Mouse (Mus musculus) cortical plate, adult 2 months (tissue): ENCODE data around the gene Xrcc2. TPM values are rescaled to one million over a fixed set of nuclear protein-coding genes. Genes with fewer than 3 reads are reported as not detected.
"Not testable (repeated sequence)": the region's sequence is repeated elsewhere in the genome, so short reads cannot be mapped to it uniquely, and the experiment has no call there.

Experiments used
- H3K27ac ChIP-seq: fragments of 200-500 bp; 2 replicates; pipeline ENCODE4 v1.5.1; 2012; ENCODE audit warnings: low read length, control low read depth, inconsistent platforms; ENCODE audit not compliant: insufficient read depth
- H3K4me1 ChIP-seq: fragments of 200-500 bp; 2 replicates; pipeline ENCODE4 v1.6.1; 2011; ENCODE audit warnings: low read length; ENCODE audit not compliant: control insufficient read depth, insufficient read depth
- H3K4me3 ChIP-seq: fragments of 200-500 bp; 2 replicates; pipeline ENCODE4 v1.5.1; 2011; ENCODE audit warnings: mild to moderate bottlenecking, low read length, control low read depth; ENCODE audit not compliant: insufficient read depth
- CTCF ChIP-seq: fragments of 200-500 bp; IDR thresholded peaks from 2 replicates; pipeline ENCODE4 v1.5.1; 2011; ENCODE audit warnings: mild to moderate bottlenecking, control low read depth, low read length; ENCODE audit not compliant: insufficient read depth; ENCODE audit errors: extremely low read depth
- POLR2A ChIP-seq: fragments of 200-500 bp; IDR thresholded peaks from 2 replicates; pipeline ENCODE4 v1.6.1; 2011; ENCODE audit warnings: mild to moderate bottlenecking, low read length, control low read depth; ENCODE audit not compliant: insufficient read depth; ENCODE audit errors: extremely low read depth
- polyA plus RNA-seq: library from polyadenylated mRNA; depleted of rRNA; stranded (reverse); fragments of >200 nt; gene quantifications from 2 replicates; pipeline ENCODE4 v1.2.3, GENCODE M21; 2012; rRNA removed

The Xrcc2 gene
- polyA plus RNA-seq = 4.9 and 5.0 TPM in 2 replicates

DNA sequence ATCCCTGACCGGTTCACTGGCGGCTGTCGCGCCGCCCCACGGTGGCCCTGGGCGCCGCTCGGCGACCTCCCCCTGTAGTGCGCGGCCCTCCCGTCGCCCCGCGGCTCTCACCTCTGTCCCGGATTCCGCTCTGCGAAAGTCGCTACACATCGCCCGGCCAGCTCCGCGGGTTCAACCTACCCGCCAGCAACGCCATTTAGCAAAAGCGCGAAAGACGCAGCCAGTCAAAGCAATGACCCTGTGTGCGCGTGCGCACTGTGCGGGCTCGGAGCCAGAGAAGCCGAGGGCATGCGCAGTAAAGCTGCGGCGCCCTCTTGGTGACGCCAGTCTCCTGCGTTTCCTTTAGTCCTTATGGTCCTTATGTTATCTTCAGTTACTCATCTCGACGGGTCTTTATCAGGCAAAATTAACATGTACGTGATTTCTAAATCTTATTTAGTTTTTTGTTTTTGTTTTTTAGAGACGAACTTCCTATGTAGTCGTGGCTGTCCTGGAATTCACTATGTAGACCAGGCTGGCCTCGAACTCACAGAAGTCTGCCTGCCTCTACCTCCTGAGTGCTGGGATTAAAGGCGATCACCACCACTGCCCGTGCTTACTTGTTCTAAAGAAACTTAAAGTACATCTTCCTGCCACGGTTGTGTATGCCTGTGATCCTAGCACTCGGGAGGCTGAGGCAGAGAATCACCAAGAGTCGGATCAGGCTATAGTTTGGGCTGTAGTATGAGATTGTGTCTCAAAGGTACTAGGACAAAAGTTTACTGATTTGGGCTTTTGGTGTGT, at the start of gene Xrcc2:
Xrcc2 (minus strand) TSS at position 259 of the 783 bp plus-strand sequence.
- Histone ChIP-seq H3K4me3 (peak within 1 kb of the TSS; percentile 61), H3K27ac (no peak within 1 kb of the TSS), H3K4me1 (peaks cover 2% of the 10 kb centered on the region; the same call in 1 of the 2 replicates)
- TF ChIP-seq POLR2A = peak; percentile 74; the same call in 1 of the 2 replicates
- TF ChIP-seq CTCF = no peak

GRCm38 (mm10) chr5:25754236-25754766, 48.7 kb upstream of the Xrcc2 start:
- Histone ChIP-seq H3K27ac (peak overlapping the region; percentile 82), H3K4me1 (peaks cover 8% of the 10 kb centered on the region; the same call in 1 of the 2 replicates), H3K4me3 (no peak overlapping the region)
- TF ChIP-seq CTCF (no peak), POLR2A (no peak)

DNA sequence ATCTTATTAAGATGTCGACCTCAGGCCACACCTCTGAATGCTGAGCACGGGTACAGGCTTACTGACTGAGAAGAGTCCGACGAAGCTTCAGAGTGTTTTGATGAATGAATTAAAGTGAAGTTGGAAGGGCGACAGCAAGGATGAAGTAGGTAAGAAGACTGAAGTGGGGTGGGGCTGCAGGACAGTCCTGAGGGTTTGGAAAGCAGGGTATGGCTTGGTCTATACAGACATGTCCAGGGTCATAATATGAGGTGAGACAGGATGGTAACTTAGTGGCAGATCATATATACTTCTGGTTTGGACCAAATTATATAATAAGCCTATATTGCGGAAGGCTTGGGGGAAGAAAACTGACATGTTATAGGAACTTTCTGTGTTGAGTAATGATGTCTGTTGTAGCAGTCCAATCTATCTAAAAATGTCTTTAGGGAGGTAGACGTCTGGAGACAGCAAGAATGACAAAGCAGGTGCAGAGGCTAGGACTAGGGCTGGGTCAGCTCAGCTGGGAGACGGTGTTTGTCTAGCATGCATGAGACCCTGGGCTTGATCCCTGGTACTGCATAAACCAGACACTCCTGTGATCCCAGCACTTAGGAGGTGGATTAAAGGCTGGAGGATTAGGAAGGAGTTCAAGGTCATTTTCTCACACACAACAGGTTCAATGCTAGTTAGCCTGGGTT, 48.1 kb upstream of the Xrcc2 start:
- peak overlapping the region; percentile 82 for H3K27ac ChIP-seq

DNA sequence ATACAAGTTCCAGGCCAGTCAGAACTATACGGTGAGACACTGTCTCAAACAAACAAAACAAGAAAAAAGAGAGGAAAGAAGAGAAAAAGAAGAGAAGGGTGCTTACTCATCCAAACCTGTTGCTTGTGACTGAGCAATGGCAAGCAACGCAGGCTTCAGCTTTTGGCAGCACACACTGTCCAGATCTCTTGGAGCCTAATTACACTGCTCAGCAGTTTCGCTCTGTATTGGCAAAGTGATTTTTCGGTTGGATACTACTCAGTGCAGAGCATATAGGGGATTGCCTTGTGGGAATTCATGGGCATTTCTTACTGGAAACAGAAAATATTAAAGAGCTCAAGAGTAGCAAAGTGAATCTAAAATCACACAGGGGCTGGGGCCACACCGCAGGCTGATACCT, 47.2 kb upstream of the Xrcc2 start:
- TF ChIP-seq CTCF (no peak), POLR2A (no peak)
- no peak overlapping the region for H3K27ac ChIP-seq
- H3K4me1 ChIP-seq = peaks cover 6% of the 10 kb centered on the region; the same call in 1 of the 2 replicates
- H3K4me3 ChIP-seq = no peak overlapping the region

More for the DNA sequence above, 48.1 kb upstream of the Xrcc2 start:
- TF ChIP-seq POLR2A = no peak
- TF ChIP-seq CTCF = no peak
- H3K4me1 ChIP-seq = peaks cover 6% of the 10 kb centered on the region; the same call in 1 of the 2 replicates
- no peak overlapping the region for H3K4me3 ChIP-seq

GRCm38 (mm10) chr5:25751552-25751951, 45.9 kb upstream of the Xrcc2 start:
- Histone ChIP-seq H3K4me3 (no peak overlapping the region), H3K27ac (no peak overlapping the region), H3K4me1 (peaks cover 6% of the 10 kb centered on the region; the same call in 1 of the 2 replicates)
- no peak for TF ChIP-seq CTCF
- no peak for TF ChIP-seq POLR2A

DNA sequence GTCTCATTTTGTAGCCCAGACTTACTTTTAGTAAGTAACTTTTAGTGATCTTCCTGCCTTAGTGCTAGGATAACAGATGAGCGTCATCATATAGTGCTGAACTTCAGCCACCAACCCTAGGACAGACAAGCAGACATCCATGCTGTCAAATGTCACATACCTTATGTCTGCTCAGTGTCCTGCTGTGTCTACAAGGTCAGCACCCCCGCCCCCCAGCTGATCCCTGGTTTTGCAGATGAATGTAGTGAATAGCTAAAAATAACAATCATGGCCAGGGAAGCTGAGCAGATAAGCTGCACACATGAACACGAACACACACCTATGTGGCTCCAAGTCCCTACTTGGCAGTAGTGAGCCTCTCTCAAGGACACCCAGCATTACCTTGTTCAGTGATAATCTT, 43.0 kb upstream of the Xrcc2 start:
- TF ChIP-seq CTCF = no peak
- TF ChIP-seq POLR2A = no peak
- Histone ChIP-seq H3K4me1 (no peaks in the 10 kb centered on the region), H3K4me3 (no peak overlapping the region), H3K27ac (no peak overlapping the region)

- no peak for TF ChIP-seq CTCF
- TF ChIP-seq POLR2A = no peak
- H3K4me1 ChIP-seq = no peaks in the 10 kb centered on the region
- no peak overlapping the region for H3K4me3 ChIP-seq
- no peak overlapping the region for H3K27ac ChIP-seq
Observed at GRCm38 (mm10) chr5:25747904-25748303, 42.3 kb upstream of the Xrcc2 start.

- H3K4me3 ChIP-seq = not testable (repeated sequence)
Observed at GRCm38 (mm10) chr5:25738902-25739301, 33.3 kb upstream of the Xrcc2 start.

GRCm38 (mm10) chr5:25738448-25738847, 32.8 kb upstream of the Xrcc2 start:
- H3K4me3 ChIP-seq = no peak overlapping the region
- TF ChIP-seq POLR2A = no peak
- TF ChIP-seq CTCF = no peak
- H3K27ac ChIP-seq = no peak overlapping the region
- no peaks in the 10 kb centered on the region for H3K4me1 ChIP-seq

More at GRCm38 (mm10) chr5:25738902-25739301, 33.3 kb upstream of the Xrcc2 start:
- not testable (repeated sequence) for H3K27ac ChIP-seq, H3K4me1 ChIP-seq
